Mouse (Mus musculus) testis, adult 2 months (tissue): ENCODE data around the gene Ifit1bl2.

Experiments used
- CTCF ChIP-seq: fragments of 200-500 bp; IDR thresholded peaks from 2 replicates; pipeline ENCODE4 v1.5.1; 2012; ENCODE audit warnings: low read depth, mild to moderate bottlenecking, inconsistent platforms, low read length, moderate library complexity; ENCODE audit not compliant: control insufficient read depth, insufficient read depth, insufficient replicate concordance
- POLR2A ChIP-seq: fragments of 200-500 bp; IDR thresholded peaks from 2 replicates; pipeline ENCODE4 v1.6.1; 2012; ENCODE audit warnings: low read depth, mild to moderate bottlenecking, inconsistent platforms, low read length, moderate library complexity; ENCODE audit not compliant: control insufficient read depth

- no peak for TF ChIP-seq POLR2A
- TF ChIP-seq CTCF, result no peak
Observed at GRCm38 (mm10) chr19:34650997-34651396, 10.5 kb upstream of the Ifit1bl2 start.
